Mouse (Mus musculus) lung, adult 10 weeks (tissue): ENCODE data around the gene Olfr792. TPM values are rescaled to one million over a fixed set of nuclear protein-coding genes. Genes with fewer than 3 reads are reported as not detected.

ENCODE experiments used
- polyA plus RNA-seq: library from polyadenylated mRNA; stranded (reverse); fragments of 350-450 nt; fragmentation: Illumina TruSeq; extraction: RNeasy Lipid Tissue Mini Kit (QIAGEN cat#74804); gene quantifications from one replicate; pipeline ENCODE4 v1.2.3, GENCODE M21; 2014; ENCODE audit warnings: low read depth, low replicate concordance; ENCODE audit not compliant: insufficient read depth

Gene Olfr792
- polyA plus RNA-seq = not detected

GRCm38 (mm10) chr10:129538862-129539261, at the start of gene Olfr792:
Gene Olfr792, plus strand, starts transcription at chr10:129539162.

GRCm38 (mm10) chr10:129498192-129498591, 40.8 kb upstream of the Olfr792 start, which contains the start of gene Olfr790:
Gene Olfr790, plus strand, starts transcription at chr10:129498492.

GRCm38 (mm10) chr10:129521492-129521891, 17.5 kb upstream of the Olfr792 start, which contains the start of gene Olfr791:
Gene Olfr791, plus strand, starts transcription at chr10:129521792.

GRCm38 (mm10) chr10:129567355-129567754, 28.4 kb downstream of the Olfr792 start, which contains the start of gene Olfr794:
Gene Olfr794, plus strand, starts transcription at chr10:129567655.

Other genes with a start within 250 kb of the Olfr792 start
- not detected for gene Olfr780, start 221.0 kb upstream of the Olfr792 start, polyA plus RNA-seq
- not detected for gene Olfr781, start 210.3 kb upstream of the Olfr792 start, polyA plus RNA-seq
- gene Olfr782, start 190.3 kb upstream of the Olfr792 start, polyA plus RNA-seq = not detected
- not detected for gene Olfr784, start 155.1 kb upstream of the Olfr792 start, polyA plus RNA-seq
- not detected for gene Olfr785, start 133.7 kb upstream of the Olfr792 start, polyA plus RNA-seq
- gene Olfr786, start 111.9 kb upstream of the Olfr792 start, polyA plus RNA-seq = not detected
- gene Olfr787, start 77.3 kb upstream of the Olfr792 start, polyA plus RNA-seq = not detected
- gene Olfr788, start 68.2 kb upstream of the Olfr792 start, polyA plus RNA-seq = not detected
- not detected for gene Olfr789, start 54.4 kb upstream of the Olfr792 start, polyA plus RNA-seq
- not detected for gene Olfr790, start 40.7 kb upstream of the Olfr792 start, polyA plus RNA-seq
- gene Olfr791, start 17.4 kb upstream of the Olfr792 start, polyA plus RNA-seq = not detected
- gene Olfr794, start 28.5 kb downstream of the Olfr792 start, polyA plus RNA-seq = not detected
- not detected for gene Olfr796, start 73.4 kb downstream of the Olfr792 start, polyA plus RNA-seq
- not detected for gene Olfr798, start 88.8 kb downstream of the Olfr792 start, polyA plus RNA-seq
- gene Olfr799, start 98.3 kb downstream of the Olfr792 start, polyA plus RNA-seq = not detected
- not detected for gene Olfr800, start 118.5 kb downstream of the Olfr792 start, polyA plus RNA-seq
- not detected for gene Olfr801, start 134.7 kb downstream of the Olfr792 start, polyA plus RNA-seq
- not detected for gene Olfr802, start 149.0 kb downstream of the Olfr792 start, polyA plus RNA-seq
- not detected for gene Olfr803, start 155.1 kb downstream of the Olfr792 start, polyA plus RNA-seq
- gene Olfr804, start 164.0 kb downstream of the Olfr792 start, polyA plus RNA-seq = not detected
- not detected for gene Olfr805, start 190.2 kb downstream of the Olfr792 start, polyA plus RNA-seq
- gene Olfr806, start 202.8 kb downstream of the Olfr792 start, polyA plus RNA-seq = not detected
- gene Olfr807, start 218.6 kb downstream of the Olfr792 start, polyA plus RNA-seq = not detected
- not detected for gene Olfr808, start 226.3 kb downstream of the Olfr792 start, polyA plus RNA-seq
- gene Olfr809, start 235.5 kb downstream of the Olfr792 start, polyA plus RNA-seq = not detected